In the genomic region with DNA sequence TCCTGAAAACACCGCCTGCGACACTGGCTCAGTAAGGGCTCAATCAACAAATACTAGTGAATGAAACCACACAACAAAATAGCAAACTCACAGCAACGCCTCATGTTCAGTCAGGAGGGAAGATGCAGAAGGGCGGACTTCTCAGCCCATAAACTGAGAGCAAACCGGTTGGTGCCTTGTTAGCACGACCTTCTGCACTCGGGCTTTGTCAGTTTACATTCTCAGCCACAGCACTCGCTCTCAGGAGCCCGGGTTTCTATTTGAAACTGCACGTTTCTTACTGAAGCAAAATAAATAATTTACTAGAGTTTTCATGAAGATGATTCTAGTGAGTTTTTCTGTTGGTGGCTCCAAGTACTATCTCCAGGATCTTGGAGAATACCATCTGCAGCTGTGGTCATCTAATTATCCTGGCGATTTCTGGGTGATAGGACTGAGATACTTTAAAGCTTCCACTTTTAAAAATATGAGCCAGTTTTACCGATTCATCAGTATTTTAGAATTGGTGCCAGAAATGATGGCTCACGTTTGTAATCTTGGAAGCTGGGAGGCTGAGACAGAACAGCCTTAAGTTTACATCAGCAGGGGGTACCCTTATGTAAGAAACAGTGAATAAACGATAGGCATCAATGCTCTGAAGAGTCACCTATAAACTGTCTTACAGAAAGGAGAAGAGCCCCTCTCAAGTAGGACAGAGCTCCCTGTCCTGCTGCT, we compare ENCODE assay signal across 18 mouse cellular contexts. TPM values are rescaled to one million over a fixed set of nuclear protein-coding genes. Genes with fewer than 3 reads are reported as not detected.
A peak's percentile ranks its signal among the peaks of the same experiment; 100 is the strongest.
DNase-seq lines count a peak whose midpoint lies in the region; ATAC-seq and TF ChIP-seq lines count a peak whose summit lies in the region.
"Had no signal": no experiment of that assay in that cellular context is flagged by ENCODE, and none has a peak within 500 bp of the region (broad histone marks: within the 10 kb centered on the region; RNA-seq: fewer than 3 reads in every experiment).

No protein-coding gene starts in this region.

- no peak for DNase-seq in limb, embryonic 14.5 days (ENCODE audit: low spot score)
- DNase-seq in limb, embryonic 10.5 days (ENCODE audit: low spot score): no peak
- peak; percentile 50 for DNase-seq in A20 (ENCODE audit: low read depth, low spot score)
- DNase-seq in c-Kit-positive CD71-positive TER-119-positive erythroid progenitor cells, embryonic 14.5 days (ENCODE audit: low spot score): no peak
- DNase-seq: heart, postnatal 4 days; spleen, adult 18-20 months; thymus, postnatal 4 days had no signal

- no peak for TF ChIP-seq POLR2A in limb, embryonic 14.5 days (IDR thresholded peaks at IDR 0.05; ENCODE audit: borderline replicate concordance, extremely low read depth, insufficient read depth, insufficient read length)

- peaks cover 80% of the 10 kb centered on the region for H3K4me1 ChIP-seq in heart, embryonic 13.5 days
- peaks cover 45% of the 10 kb centered on the region for H3K4me1 ChIP-seq in heart, embryonic 11.5 days (ENCODE audit: control insufficient read depth, insufficient read depth, low read length)
- peaks cover 23% of the 10 kb centered on the region for H3K4me1 ChIP-seq in limb, embryonic 14.5 days (ENCODE audit: control insufficient read depth, insufficient read depth, low read length)
- H3K4me1 ChIP-seq in limb, embryonic 10.5 days: peaks cover 50% of the 10 kb centered on the region
- H3K4me1 ChIP-seq in liver, embryonic 15.5 days (replicated peaks): peaks cover 77% of the 10 kb centered on the region

- H3K4me3 ChIP-seq in heart, embryonic 13.5 days: no peak overlapping the region
- no peak overlapping the region for H3K4me3 ChIP-seq in heart, embryonic 11.5 days (ENCODE audit: low read depth, low read length)
- no peak overlapping the region for H3K4me3 ChIP-seq in limb, embryonic 14.5 days (replicated peaks; ENCODE audit: low read length)
- no peak overlapping the region for H3K4me3 ChIP-seq in limb, embryonic 10.5 days
- H3K4me3 ChIP-seq in liver, embryonic 15.5 days (replicated peaks): no peak overlapping the region
- H3K4me3 ChIP-seq: embryonic facial prominence, embryonic 12.5 days; erythroblast, embryonic 14.5 days; heart, embryonic 15.5 days; midbrain, embryonic 12.5 days; neural tube, embryonic 12.5 days had no signal

- no peaks in the 10 kb centered on the region for H3K27me3 ChIP-seq in heart, embryonic 13.5 days (replicated peaks)
- H3K27me3 ChIP-seq in heart, embryonic 11.5 days (ENCODE audit: control insufficient read depth, insufficient read depth, low read length): no peaks in the 10 kb centered on the region
- H3K27me3 ChIP-seq in limb, embryonic 14.5 days (ENCODE audit: control insufficient read depth, insufficient read depth, low read length): no peaks in the 10 kb centered on the region
- no peaks in the 10 kb centered on the region for H3K27me3 ChIP-seq in limb, embryonic 10.5 days (ENCODE audit: low read depth, poor library complexity, severe bottlenecking)
- no peaks in the 10 kb centered on the region for H3K27me3 ChIP-seq in liver, embryonic 15.5 days
- H3K27me3 ChIP-seq: embryonic facial prominence, embryonic 12.5 days; heart, embryonic 15.5 days; midbrain, embryonic 12.5 days; neural tube, embryonic 12.5 days had no signal

- H3K9me3 ChIP-seq in heart, embryonic 13.5 days: no peaks in the 10 kb centered on the region
- H3K9me3 ChIP-seq in heart, embryonic 11.5 days (replicated peaks; ENCODE audit: control insufficient read depth, low read length): no peaks in the 10 kb centered on the region
- no peaks in the 10 kb centered on the region for H3K9me3 ChIP-seq in limb, embryonic 14.5 days (ENCODE audit: control insufficient read depth, low read length)
- H3K9me3 ChIP-seq in limb, embryonic 10.5 days (replicated peaks): no peaks in the 10 kb centered on the region
- no peaks in the 10 kb centered on the region for H3K9me3 ChIP-seq in liver, embryonic 15.5 days (replicated peaks)
- H3K9me3 ChIP-seq: embryonic facial prominence, embryonic 12.5 days; heart, embryonic 15.5 days; midbrain, embryonic 12.5 days; neural tube, embryonic 12.5 days had no signal

- WGBS in heart, embryonic 13.5 days: 62% methylated on average over 14 of the region's 14 CpGs
- WGBS in heart, embryonic 11.5 days (ENCODE audit: insufficient replicate concordance): 64% methylated on average over 14 of the region's 14 CpGs
- WGBS in limb, embryonic 14.5 days: 50% methylated on average over 14 of the region's 14 CpGs
- 65% methylated on average over 14 of the region's 14 CpGs for WGBS in limb, embryonic 10.5 days
- 59% methylated on average over 14 of the region's 14 CpGs for WGBS in liver, embryonic 15.5 days (ENCODE audit: insufficient replicate concordance)

- H3K9ac ChIP-seq in heart, embryonic 13.5 days: peak overlapping the region; percentile 44; the same call in 1 of the 2 replicates
- no peak overlapping the region for H3K9ac ChIP-seq in heart, embryonic 11.5 days (ENCODE audit: low read depth, low read length)
- 0 out of 2 replicates have a peak overlapping the region, but pooled peaks have one; percentile 22 for H3K9ac ChIP-seq in limb, embryonic 14.5 days (ENCODE audit: low read depth, low read length, severe bottlenecking)
- H3K9ac ChIP-seq in liver, embryonic 15.5 days: no peak overlapping the region
- H3K9ac ChIP-seq: embryonic facial prominence, embryonic 12.5 days; heart, embryonic 15.5 days; midbrain, embryonic 12.5 days had no signal

- H3K4me2 ChIP-seq in heart, embryonic 13.5 days: no peak overlapping the region
- H3K4me2 ChIP-seq in heart, embryonic 11.5 days: no peak overlapping the region
- H3K4me2 ChIP-seq in limb, embryonic 14.5 days (replicated peaks; ENCODE audit: low read depth, low read length, severe bottlenecking): no peak overlapping the region
- H3K4me2 ChIP-seq in liver, embryonic 15.5 days: no peak overlapping the region
- H3K4me2 ChIP-seq: embryonic facial prominence, embryonic 12.5 days; heart, embryonic 15.5 days; midbrain, embryonic 12.5 days; neural tube, embryonic 12.5 days had no signal

- no peaks in the 10 kb centered on the region for H3K36me3 ChIP-seq in heart, embryonic 13.5 days
- no peaks in the 10 kb centered on the region for H3K36me3 ChIP-seq in heart, embryonic 11.5 days (ENCODE audit: control insufficient read depth, insufficient read depth, low read length)
- no peaks in the 10 kb centered on the region for H3K36me3 ChIP-seq in limb, embryonic 14.5 days (ENCODE audit: control insufficient read depth, insufficient read depth, low read length)
- peaks cover 6% of the 10 kb centered on the region; the same call in 1 of the 2 replicates for H3K36me3 ChIP-seq in limb, embryonic 10.5 days
- no peaks in the 10 kb centered on the region for H3K36me3 ChIP-seq in liver, embryonic 15.5 days (replicated peaks)
- H3K36me3 ChIP-seq: embryonic facial prominence, embryonic 12.5 days; heart, embryonic 15.5 days; midbrain, embryonic 12.5 days; neural tube, embryonic 12.5 days had no signal

- no peak overlapping the region for H3K27ac ChIP-seq in heart, embryonic 13.5 days (replicated peaks)
- H3K27ac ChIP-seq in heart, embryonic 11.5 days (ENCODE audit: low read depth, low read length): no peak overlapping the region
- H3K27ac ChIP-seq in limb, embryonic 14.5 days (replicated peaks; ENCODE audit: low read depth, low read length): no peak overlapping the region
- no peak overlapping the region for H3K27ac ChIP-seq in limb, embryonic 10.5 days
- H3K27ac ChIP-seq in liver, embryonic 15.5 days (replicated peaks): peak overlapping the region; percentile 21; the same call in 1 of the 2 replicates
- H3K27ac ChIP-seq: embryonic facial prominence, embryonic 12.5 days; heart, embryonic 15.5 days; hindbrain, postnatal 0 days; midbrain, embryonic 12.5 days; neural tube, embryonic 12.5 days had no signal

- no peak for ATAC-seq in heart, embryonic 13.5 days (ENCODE audit: extremely low read depth, insufficient number of reproducible peaks, low FRiP score, low TSS enrichment)
- no peak for ATAC-seq in heart, embryonic 11.5 days (replicated peaks; ENCODE audit: insufficient number of reproducible peaks, low FRiP score, low TSS enrichment)
- ATAC-seq in limb, embryonic 14.5 days (ENCODE audit: low FRiP score, low read depth): no peak
- ATAC-seq in liver, embryonic 15.5 days (ENCODE audit: insufficient read depth): no peak
- ATAC-seq: forebrain, embryonic 14.5 days; hindbrain, postnatal 0 days; intestine, postnatal 0 days had no signal

RNA-seq across cellular contexts. Expression of a gene that starts 9.9 kb away (rescaled TPM):
- 65.9 and 69.9 TPM in 2 replicates for polyA plus RNA-seq in heart, embryonic 13.5 days (2015; fragmentation: Nextera tagmentation; extraction: Ambion mirVana)
- 78.5 and 87.8 TPM in 2 replicates for polyA plus RNA-seq in heart, embryonic 11.5 days (2014; fragmentation: Nextera tagmentation; extraction: Ambion mirVana)
- polyA plus RNA-seq in limb, embryonic 14.5 days (2012; rRNA removed): 102 and 106 TPM in 2 replicates
- polyA plus RNA-seq in limb, embryonic 14.5 days (2014; fragmentation: Nextera tagmentation; extraction: Ambion mirVana): 130 and 134 TPM in 2 replicates
- polyA plus RNA-seq in limb, embryonic 10.5 days (2016; fragmentation: Nextera tagmentation; extraction: Ambion mirVana): 172 and 198 TPM in 2 replicates
- polyA plus RNA-seq in liver, embryonic 15.5 days (2015; fragmentation: Nextera tagmentation; extraction: Ambion mirVana): 82.4 and 84.3 TPM in 2 replicates

RNA-seq across cellular contexts. Expression of a gene that starts 10.8 kb away (rescaled TPM):
- polyA plus RNA-seq in heart, embryonic 13.5 days (2015; fragmentation: Nextera tagmentation; extraction: Ambion mirVana): 2.7 and 3.2 TPM in 2 replicates
- 4.7 and 5.1 TPM in 2 replicates for polyA plus RNA-seq in heart, embryonic 11.5 days (2014; fragmentation: Nextera tagmentation; extraction: Ambion mirVana)
- polyA plus RNA-seq in limb, embryonic 14.5 days (2012; rRNA removed): 25.7 and 29.0 TPM in 2 replicates
- polyA plus RNA-seq in limb, embryonic 14.5 days (2014; fragmentation: Nextera tagmentation; extraction: Ambion mirVana): 8.7 and 9.9 TPM in 2 replicates
- 6.0 TPM in 2 replicates for polyA plus RNA-seq in limb, embryonic 10.5 days (2016; fragmentation: Nextera tagmentation; extraction: Ambion mirVana)
- 2.0 and 2.8 TPM in 2 replicates for polyA plus RNA-seq in liver, embryonic 15.5 days (2015; fragmentation: Nextera tagmentation; extraction: Ambion mirVana)

Comparison
In these comparisons a context has a peak if more than half of its experiments do, and no peak if none do; other contexts are left out.
1. H3K9ac ChIP-seq: peak in heart, embryonic 13.5 days (single experiment) and limb, embryonic 14.5 days (single experiment); none in heart, embryonic 11.5 days (single experiment) and liver, embryonic 15.5 days (single experiment).